Mouse (Mus musculus) right cerebral cortex, adult 2 months (tissue): ENCODE data around the gene Gm26602.

Source experiments
- DNase-seq, 2 experiments: peaks; one replicate each; pipeline ENCODE4 v3.0.0; 2021 to 2022; ENCODE audit warnings: low spot score in 2 of 2

The Gm26602 gene

GRCm38 (mm10) chr10:79917532-79918100, 7.0 kb downstream of the Gm26602 start:
- no peak for DNase-seq

GRCm38 (mm10) chr10:79918231-79919078, 7.8 kb downstream of the Gm26602 start:
- no peak for DNase-seq

GRCm38 (mm10) chr10:79919251-79919849, 8.7 kb downstream of the Gm26602 start:
- no peak for DNase-seq

DNA sequence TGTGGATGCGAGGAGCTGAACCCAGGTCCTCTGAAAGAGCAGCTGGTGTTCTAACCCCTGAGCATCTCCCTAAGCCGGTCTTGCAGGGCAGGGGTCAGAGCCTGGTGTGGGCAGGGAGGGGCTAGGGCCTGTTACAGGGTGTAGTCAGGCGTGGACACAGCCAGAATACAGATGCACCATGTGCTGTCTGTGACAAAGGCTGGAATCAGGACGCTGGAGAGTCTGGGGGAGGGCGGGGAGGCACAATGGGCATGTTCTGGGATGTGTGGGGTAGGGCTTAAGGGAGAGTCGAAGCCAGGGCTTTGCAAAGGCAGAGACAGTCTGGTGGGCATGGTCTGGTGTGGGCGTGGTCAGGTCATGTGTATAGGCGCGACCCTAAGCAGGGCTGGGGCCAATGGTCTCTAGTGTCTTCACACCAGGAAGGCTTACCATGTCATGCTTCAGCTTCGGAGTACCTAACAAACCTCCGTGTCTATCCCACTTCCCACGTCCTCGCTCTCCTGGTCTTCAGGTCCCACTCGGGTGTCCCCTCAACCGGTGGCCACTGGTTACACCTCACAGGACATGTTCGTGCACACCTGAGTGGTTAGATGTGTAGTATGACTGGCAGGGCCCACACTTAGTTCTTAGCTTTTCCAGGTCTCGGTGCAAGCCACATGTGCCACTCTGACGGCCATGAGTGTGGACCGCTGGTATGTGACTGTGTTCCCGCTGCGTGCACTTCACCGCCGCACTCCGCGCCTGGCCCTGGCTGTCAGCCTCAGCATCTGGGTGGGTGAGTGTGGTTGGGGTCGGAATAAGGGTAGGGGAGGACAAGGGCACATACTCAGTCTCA, 9.6 kb downstream of the Gm26602 start:
- no peak for DNase-seq

DNA sequence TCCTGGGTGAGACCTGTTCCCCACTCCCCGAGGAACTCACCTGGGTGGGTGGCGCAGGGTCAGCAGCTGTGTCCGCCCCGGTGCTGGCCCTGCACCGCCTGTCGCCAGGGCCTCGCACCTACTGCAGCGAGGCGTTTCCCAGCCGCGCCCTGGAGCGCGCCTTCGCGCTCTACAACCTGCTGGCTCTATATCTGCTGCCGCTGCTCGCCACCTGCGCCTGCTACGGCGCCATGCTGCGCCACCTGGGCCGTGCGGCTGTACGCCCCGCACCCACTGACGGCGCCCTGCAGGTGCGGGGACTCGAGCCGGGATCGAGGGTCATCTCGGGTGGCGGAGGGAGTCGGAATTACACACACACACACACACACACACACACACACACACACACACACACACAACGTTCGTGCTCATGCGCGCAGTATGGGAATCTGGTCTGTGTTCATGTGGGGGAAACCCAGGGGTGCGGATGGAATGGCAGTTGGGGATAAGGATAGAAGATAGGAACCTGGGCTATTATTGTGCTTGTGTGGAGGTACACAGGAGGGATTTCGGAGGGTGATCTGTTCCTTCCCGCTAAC, 10.4 kb downstream of the Gm26602 start, which contains the start of gene R3hdm4:
Gene R3hdm4 (minus strand): TSS at position 251 of the 578 bp plus-strand sequence.
- no peak for DNase-seq

- DNase-seq: no peak
Measured at GRCm38 (mm10) chr10:79921572-79921971, 10.9 kb downstream of the Gm26602 start.

DNA sequence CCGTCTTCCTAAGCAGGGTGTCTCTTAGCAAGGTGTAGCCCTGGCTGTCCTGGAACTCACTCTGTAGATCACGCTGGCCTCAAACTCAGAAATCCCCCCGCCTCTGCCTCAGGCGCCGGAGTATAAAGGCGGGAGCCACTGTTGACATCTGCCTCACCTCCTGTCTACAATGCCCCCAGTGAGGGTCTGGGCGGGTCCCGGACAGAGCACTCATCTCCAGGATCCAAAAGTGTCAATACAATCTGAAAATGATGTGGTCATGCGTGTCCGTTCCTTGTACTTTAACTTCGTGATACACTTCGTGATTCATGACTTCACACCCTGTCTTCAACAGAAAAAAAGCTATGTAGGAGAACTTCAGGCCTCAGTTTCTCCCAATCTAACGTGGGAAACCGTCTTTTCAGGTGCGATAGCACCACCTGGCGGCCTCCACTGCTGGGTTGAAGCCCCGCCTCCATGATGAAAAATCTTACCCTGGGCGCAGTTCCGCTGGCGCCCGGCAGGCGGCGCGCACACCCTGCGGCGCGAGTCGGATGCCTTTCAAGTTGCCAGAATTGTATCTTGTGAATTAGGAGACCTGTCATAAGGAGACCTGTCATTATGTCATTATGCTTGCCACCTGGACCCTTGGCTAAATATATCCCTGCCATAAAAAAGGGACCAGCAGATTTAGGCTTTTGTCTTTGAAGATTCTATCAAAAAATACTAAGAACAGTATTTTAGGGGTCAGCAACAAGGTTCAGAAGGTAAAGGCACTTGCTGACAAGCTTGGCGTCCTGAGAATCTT, 14.5 kb downstream of the Gm26602 start:
- DNase-seq: peak; percentile 98 to 99

- DNase-seq: no peak
Measured at GRCm38 (mm10) chr10:79925785-79926490, 15.3 kb downstream of the Gm26602 start.

DNA sequence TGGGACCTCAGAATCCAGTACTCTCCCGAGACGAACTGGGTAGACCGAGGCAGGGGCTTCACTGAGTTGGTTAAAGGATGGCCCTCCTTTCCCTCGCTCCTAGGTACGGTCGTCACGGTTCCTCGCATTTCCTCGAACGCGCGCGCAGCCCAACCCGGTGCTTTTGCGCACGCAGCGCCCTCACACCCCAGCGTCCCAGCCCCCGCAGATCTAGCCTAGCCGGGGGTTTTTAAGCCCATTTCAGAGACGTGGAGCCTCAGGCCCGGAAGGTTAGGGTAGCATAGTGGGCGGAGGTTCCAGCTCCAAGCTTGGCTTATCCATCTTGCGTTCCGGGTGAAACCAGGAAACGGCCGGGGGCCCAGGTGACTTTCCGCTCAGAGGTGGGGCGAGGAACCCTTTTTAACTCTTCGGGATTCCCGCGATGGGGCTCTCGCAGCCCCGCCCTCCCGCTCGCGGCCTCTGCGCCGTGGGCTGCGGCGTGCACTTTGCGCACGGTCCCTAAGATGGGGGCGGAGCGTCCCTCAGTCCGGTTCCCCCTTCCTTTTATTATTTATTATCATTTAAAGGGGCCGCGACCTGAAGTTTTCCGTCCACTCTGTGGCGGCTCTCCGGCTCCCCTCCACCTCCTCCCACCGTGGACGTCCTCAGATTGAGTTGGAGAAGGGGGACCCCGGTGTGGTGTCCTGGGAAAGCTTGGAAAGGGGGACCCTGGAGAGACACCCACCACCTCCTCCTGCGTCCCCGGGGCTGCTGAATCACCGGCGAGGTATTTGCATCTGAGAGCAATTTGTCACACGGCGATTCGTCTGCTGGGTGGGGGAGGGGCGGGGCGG, 16.1 kb downstream of the Gm26602 start, which contains the start of gene Arid3a:
Gene Arid3a (plus strand): TSS at position 553 of the 833 bp plus-strand sequence.
- peak; percentile 85 to 89 for DNase-seq

DNA sequence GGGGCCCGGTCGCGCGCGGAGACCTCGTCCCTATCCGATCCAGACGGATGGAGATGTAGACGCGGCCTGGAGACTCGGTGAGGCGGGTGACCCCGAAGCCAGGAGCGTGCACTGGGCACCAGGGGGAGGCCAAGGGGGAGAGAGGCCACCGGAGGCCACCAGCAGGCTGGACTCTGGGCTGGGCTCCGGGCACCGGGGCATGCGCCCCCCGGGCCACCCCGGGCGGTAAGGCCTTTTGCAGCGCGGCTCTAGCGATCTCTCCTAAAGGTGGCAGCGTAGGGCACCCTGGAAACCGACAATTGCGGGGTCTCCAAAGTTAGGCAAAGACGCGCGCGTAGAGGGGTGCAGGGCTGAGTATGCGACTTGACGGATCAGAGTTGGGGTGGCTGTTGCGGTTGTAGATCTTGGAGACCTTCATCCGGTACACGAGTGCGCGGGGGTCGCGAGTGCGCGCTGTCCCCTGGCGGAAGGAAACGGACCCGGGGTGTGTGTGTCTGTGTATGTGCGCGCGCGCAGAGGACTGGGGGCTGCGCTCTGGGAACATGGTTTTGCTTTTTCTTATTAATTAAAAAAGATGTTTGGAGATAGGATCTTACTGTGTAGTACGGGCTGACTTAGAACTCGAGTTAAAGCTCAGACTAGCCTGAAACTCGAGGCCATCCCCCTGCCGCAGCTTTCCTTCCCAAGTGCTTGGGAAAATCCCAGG, 16.8 kb downstream of the Gm26602 start:
- peak; percentile 63 for DNase-seq

GRCm38 (mm10) chr10:79928030-79928694, 17.5 kb downstream of the Gm26602 start:
- no peak for DNase-seq

DNA sequence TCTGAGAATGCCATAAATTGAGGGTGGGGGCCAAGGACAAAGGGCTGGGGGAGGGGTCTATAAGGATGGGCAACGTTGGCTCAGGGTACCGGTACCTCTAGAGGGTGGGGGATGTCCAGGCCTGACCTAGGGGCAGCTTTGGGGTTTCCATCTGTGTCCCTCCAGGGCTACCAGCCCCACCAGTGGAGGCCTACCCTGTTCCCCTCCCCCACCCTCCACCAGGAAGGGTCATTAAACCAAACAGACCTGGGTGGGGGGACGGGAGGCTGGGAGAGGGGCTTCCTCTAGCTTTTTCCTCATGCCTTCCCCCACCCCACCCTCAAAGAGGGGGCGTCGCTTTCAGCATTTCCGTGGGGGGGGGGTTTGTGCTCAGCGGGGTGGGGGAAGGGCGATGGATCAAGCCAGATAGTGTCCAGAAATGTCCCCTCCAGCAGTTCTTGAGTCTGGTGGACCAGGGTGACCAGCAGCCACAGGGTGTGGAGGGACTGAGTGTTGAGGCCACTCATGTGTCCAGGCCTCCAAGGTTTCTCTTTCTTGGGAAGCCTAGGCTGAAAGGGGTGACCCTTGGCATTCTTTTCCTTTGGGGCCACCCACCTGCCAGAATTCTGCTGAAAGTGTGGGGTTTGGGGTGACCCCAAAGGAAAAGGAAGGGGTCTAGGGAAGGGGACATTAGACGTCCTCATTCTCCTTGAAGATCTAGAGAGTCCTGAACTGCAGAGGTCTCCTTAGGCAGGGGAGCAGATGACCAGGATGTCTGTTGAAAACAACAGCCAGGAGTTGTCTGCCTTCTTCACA, 18.4 kb downstream of the Gm26602 start:
- no peak for DNase-seq

- no peak for DNase-seq
Measured at GRCm38 (mm10) chr10:79929967-79930825, 19.5 kb downstream of the Gm26602 start.

GRCm38 (mm10) chr10:79930826-79931186, 20.1 kb downstream of the Gm26602 start:
- no peak for DNase-seq

DNA sequence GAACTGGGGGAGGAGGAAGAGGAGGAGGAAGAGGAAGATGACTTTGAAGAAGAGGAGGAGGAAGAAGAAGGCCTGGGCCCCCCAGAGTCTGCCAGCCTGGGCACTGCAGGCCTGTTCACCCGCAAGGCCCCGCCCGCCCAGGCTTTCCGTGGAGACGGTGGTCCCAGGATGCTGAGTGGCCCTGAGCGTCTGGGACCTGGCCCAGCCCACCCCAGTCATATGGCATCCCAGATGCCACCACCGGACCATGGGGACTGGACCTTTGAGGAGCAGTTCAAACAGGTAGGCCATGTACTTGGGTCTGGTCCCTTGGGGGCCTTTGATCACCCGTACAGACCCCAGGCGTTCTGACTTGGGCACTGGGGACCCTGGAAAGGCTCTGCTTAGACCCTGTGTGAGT, 21.1 kb downstream of the Gm26602 start:
- no peak for DNase-seq

DNA sequence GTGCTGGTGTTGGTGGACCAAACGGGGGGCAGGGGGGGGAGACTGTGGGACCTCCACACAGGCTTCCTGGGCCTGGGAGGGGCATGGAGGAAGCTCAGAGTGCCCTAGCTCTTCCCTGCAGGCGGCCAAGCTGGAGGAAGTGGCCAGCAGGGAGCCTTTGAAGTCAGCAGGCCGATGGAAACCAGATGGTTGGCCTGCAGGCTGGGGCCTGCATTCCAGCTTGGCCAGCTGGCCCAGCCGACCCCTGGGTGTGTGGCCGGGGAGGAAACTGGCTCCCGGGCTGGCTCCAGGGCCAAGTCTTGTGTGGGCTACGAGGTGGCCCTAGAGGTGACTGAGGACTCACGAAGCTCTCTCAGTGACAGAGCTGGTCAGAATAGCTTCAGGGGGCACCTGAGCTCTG, 22.1 kb downstream of the Gm26602 start:
- no peak for DNase-seq
